Mouse (Mus musculus): ENCODE data around the gene Erich6. TPM values are rescaled to one million over a fixed set of nuclear protein-coding genes. Genes with fewer than 3 reads are reported as not detected.

Gene Erich6
- polyA plus RNA-seq, 1 experiment from 2014 or later = not detected

DNA sequence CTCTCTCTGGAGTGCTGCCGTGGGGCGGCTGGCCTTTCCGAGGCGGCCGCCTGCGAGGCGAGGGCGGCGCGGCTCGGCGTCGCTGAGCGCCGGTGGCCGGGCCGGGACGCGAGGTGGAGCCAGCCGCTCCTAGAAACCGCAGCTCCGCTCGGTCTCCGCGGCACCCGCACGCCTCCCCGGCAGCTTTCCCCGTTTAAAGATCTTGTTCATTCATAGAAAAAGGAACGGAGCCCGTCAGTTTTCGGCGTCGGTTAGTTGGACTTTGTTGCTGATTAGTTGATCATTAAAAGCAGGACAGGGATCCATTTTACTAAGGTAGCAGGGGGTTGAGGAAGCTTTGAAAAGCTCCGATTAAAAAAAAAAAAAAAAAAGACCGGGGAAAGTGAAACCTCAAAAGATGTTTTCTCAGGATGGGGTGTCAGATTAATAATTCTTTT, 59.9 kb downstream of the Erich6 start:
- Histone ChIP-seq H3K4me1 (peaks cover 27% of the 10 kb centered on the region), H3K4me3 (replicated peaks) (peak overlapping the region; percentile 91), H3K27ac (replicated peaks) (peak overlapping the region; percentile 99), H3K4me2 (peak overlapping the region; percentile 58), H3K27me3 (replicated peaks) (no peaks in the 10 kb centered on the region), H3K9ac (replicated peaks) (peak overlapping the region; percentile 100), H3K36me3 (peaks cover 3% of the 10 kb centered on the region; the same call in 1 of the 2 replicates), H3K9me3 (replicated peaks) (no peaks in the 10 kb centered on the region)
- ATAC-seq (ENCODE audit: low FRiP score) = peak; percentile 84
- under 1% methylated on average over 36 of the region's 36 CpGs for WGBS

DNA sequence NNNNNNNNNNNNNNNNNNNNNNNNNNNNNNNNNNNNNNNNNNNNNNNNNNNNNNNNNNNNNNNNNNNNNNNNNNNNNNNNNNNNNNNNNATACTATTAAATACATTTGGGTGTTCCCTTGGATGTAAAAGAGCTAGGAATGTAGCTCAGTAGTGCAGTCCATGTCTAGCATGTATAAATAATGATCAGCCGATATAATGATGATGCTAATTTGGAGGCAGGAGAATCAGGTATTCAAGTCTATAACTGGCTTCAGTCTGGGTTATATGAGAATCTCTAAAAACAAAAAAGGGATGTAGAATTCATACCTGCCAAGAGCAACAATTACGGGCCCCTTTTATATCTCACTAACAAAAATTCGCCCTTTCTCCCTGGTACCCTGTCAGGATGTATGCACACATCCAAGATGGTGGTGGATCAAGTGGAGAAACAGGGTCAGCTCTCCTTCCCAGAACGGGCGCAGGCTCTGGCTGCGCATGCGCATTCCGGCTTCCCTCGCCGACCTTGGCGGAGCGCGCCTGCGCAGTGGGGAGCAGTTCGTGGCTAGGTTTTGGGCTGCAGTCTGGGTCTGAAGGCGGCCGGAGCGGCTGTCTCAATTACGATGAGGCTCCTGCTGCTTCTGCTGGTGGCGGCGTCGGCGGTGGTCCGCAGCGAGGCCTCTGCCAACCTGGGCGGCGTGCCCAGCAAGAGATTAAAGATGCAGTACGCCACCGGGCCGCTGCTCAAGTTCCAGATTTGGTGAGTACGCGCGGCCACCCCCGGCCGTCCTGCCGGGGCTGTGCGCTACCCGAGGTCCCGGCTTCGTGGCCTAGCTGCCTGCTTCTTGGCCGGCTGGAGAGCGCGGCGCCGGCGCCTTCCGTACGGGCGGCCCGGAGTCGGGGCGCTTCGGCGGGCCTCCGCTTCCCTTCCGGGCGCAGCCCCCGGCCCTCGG, 60.6 kb downstream of the Erich6 start, which contains the start of gene Selenot:
TSS of gene Selenot (plus strand) at position 500 of the 930 bp plus-strand sequence.
- Histone ChIP-seq H3K9ac (replicated peaks) (peak within 1 kb of the TSS; percentile 100), H3K4me2 (peak within 1 kb of the TSS; percentile 58), H3K9me3 (replicated peaks) (no peaks in the 10 kb centered on the region), H3K4me3 (replicated peaks) (peak within 1 kb of the TSS; percentile 91), H3K27ac (replicated peaks) (peak within 1 kb of the TSS; percentile 99), H3K27me3 (replicated peaks) (no peaks in the 10 kb centered on the region), H3K36me3 (peaks cover 3% of the 10 kb centered on the region; the same call in 1 of the 2 replicates), H3K4me1 (peaks cover 21% of the 10 kb centered on the region)
- peak; percentile 96 for ATAC-seq (ENCODE audit: low FRiP score)
- under 1% methylated on average over 56 of the region's 59 CpGs for WGBS

DNA sequence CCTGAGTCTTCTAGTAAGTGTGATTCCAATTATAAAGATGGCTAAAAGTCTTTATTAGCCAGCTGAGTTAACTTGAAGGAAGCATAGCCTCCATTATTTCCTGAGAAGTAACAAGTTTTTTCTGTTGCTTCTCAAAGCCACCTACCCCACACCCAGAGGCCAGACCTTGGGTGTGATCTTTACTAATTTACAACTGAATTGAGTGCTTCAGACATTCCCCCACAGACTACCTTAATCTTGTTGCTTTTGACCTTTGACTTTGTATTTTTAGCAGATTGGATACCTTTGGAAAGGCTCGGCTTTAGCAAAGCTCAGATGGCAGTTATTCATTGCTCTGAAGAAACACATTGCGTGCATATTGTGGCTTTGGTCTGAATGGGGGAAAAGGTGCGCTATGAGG, 66.2 kb downstream of the Erich6 start:
- Histone ChIP-seq H3K4me2 (no peak overlapping the region), H3K9me3 (replicated peaks) (no peaks in the 10 kb centered on the region), H3K9ac (replicated peaks) (no peak overlapping the region), H3K4me1 (0 out of 2 replicates have a peak, but pooled peaks cover under 1% of the 10 kb centered on the region), H3K36me3 (no peaks in the 10 kb centered on the region), H3K4me3 (replicated peaks) (no peak overlapping the region), H3K27ac (replicated peaks) (no peak overlapping the region), H3K27me3 (replicated peaks) (no peaks in the 10 kb centered on the region)
- ATAC-seq (ENCODE audit: low FRiP score) = no peak
- WGBS = 94% methylated on average over 3 of the region's 3 CpGs

Other genes with a start within 250 kb of the Erich6 start
- gene Tsc22d2, start 222.5 kb downstream of the Erich6 start, polyA plus RNA-seq (2015; fragmentation: Nextera tagmentation; extraction: Ambion mirVana) = 7.7 and 8.6 TPM in 2 replicates
- 34.3 and 41.8 TPM in 2 replicates for gene Eif2a, start 111.4 kb downstream of the Erich6 start, polyA plus RNA-seq (2015; fragmentation: Nextera tagmentation; extraction: Ambion mirVana)
- gene Serp1, start 111.3 kb downstream of the Erich6 start, polyA plus RNA-seq (2015; fragmentation: Nextera tagmentation; extraction: Ambion mirVana) = 57.8 and 77.5 TPM in 2 replicates
- 25.5 and 27.2 TPM in 2 replicates for gene Selenot, start 60.6 kb downstream of the Erich6 start, polyA plus RNA-seq (2015; fragmentation: Nextera tagmentation; extraction: Ambion mirVana)
- gene Siah2, start 55.2 kb upstream of the Erich6 start, polyA plus RNA-seq (2015; fragmentation: Nextera tagmentation; extraction: Ambion mirVana) = 10.2 and 12.2 TPM in 2 replicates
- 0.17 and 0.26 TPM in 2 replicates for gene Mindy4b-ps, start 185.1 kb upstream of the Erich6 start, polyA plus RNA-seq (2015; fragmentation: Nextera tagmentation; extraction: Ambion mirVana)
- 1.2 and 2.6 TPM in 2 replicates for gene Clrn1, start 248.1 kb upstream of the Erich6 start, polyA plus RNA-seq (2015; fragmentation: Nextera tagmentation; extraction: Ambion mirVana)